ENCODE assay signal across 8 mouse cellular contexts in the genomic region with DNA sequence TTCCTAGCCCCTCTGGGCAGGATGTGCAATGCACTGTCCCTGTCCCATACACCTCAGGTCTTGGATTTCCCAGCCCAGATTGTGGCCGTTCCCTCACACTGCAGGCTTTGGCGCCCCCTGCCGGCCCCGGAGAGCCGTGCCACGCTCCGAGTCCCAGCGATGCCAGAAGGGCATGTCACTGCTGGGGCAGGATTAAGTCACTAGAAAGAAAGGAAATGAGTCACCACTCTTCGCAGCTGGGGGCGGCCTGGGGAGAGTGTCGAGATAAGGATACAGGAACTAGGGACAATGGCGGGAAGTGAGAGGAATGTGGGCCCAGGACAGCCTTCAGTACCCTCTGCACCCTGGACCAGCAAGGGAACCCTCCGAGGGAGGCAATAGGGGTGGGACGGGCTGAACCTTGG. TPM values are rescaled to one million over a fixed set of nuclear protein-coding genes. Genes with fewer than 3 reads are reported as not detected.
DNase-seq lines count a peak whose midpoint lies in the region; ATAC-seq lines count a peak whose summit lies in the region.

No protein-coding gene starts in this region.

- peak overlapping the region; percentile 84 for H3K4me3 ChIP-seq in megakaryocyte, embryonic 14.5 days (replicated peaks)

- peaks cover 8% of the 10 kb centered on the region for H3K36me3 ChIP-seq in megakaryocyte, embryonic 14.5 days (replicated peaks; ENCODE audit: low read length)

- no peaks in the 10 kb centered on the region for H3K27me3 ChIP-seq in megakaryocyte, embryonic 14.5 days (replicated peaks)

- peaks cover 73% of the 10 kb centered on the region for H3K4me1 ChIP-seq in megakaryocyte, embryonic 14.5 days

- peak; percentile 91 for DNase-seq in ZHBTc4 (ENCODE audit: low read depth, low spot score)
- DNase-seq in gastrocnemius, postnatal 10 days: peak; percentile 98
- peak; percentile 58 to 92 for DNase-seq in left cerebral cortex, adult 9 months (ENCODE audit: low spot score in 2 of 2)
- DNase-seq in right cerebral cortex, adult 2 months (ENCODE audit: low spot score in 2 of 2): peak; percentile 88 to 92
- peak; percentile 96 for DNase-seq in urinary bladder, postnatal 14 days (ENCODE audit: low spot score)

- peaks cover 6% of the 10 kb centered on the region for H3K9me3 ChIP-seq in megakaryocyte, embryonic 14.5 days

- peak; percentile 97 for ATAC-seq in common myeloid progenitor, adult 5-6 weeks (replicated peaks; ENCODE audit: low read depth, poor library complexity, severe bottlenecking)
- peak; percentile 89 for ATAC-seq in inflammation-experienced regulatory T-cells, adult 6 months

RNA-seq across cellular contexts. Expression of a gene that starts 40.5 kb away (rescaled TPM):
- total RNA-seq in common myeloid progenitor, adult 5-6 weeks (2017): 118 and 127 TPM in 2 replicates
- total RNA-seq in gastrocnemius, postnatal 10 days (2021): 10 to 100 TPM; 32.1 to 44.6 TPM
- polyA plus RNA-seq in inflammation-experienced regulatory T-cells, adult 6 months (2017; shearing (Covaris generic)): 100 to 1,000 TPM in 1 of 3 experiments, 10 to 100 TPM in 2; 76.6 to 101 (median 89.4) TPM
- 41.4 and 63.4 TPM in 2 replicates for polyA plus RNA-seq in megakaryocyte, embryonic 14.5 days (2012; ENCODE audit: insufficient read depth, low replicate concordance)

Comparison
In these comparisons a context has a peak if more than half of its experiments do, and no peak if none do; other contexts are left out.
1. Peak in every context shown above with its lines: DNase-seq, ATAC-seq and H3K4me3 ChIP-seq.